Mouse (Mus musculus) liver, postnatal 0 days (tissue): Measurements from ENCODE around the gene Nostrin.

Experiments
- CTCF ChIP-seq: sonication (generic); IDR thresholded peaks from 2 replicates; pipeline ENCODE4 v1.5.1; 2016; ENCODE audit warnings: antibody characterized with exemption, low read depth
- EP300 ChIP-seq: IDR thresholded peaks from 2 replicates; pipeline ENCODE4 v1.6.1; 2016; ENCODE audit warnings: antibody characterized with exemption, low read depth, mild to moderate bottlenecking

DNA sequence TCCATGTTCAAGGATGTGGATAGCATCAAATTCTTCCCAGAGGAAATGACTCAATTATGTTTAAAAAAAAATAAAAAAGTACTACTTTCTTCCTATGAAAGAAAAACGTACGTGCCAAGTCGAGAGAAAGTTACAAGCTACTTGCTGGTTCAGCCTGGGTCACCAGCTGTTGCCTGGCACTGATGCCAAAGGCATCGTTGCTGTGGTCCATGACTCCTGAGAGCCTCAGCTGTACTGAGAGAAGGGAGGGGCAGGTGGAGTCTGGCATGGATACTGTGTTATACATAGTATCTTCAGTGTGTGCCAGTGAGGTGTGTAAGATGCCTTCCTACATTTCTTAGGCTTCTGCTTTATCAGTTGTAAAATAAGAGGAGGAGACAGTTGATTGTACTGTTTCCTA, 3.2 kb downstream of the Nostrin start:
- TF ChIP-seq CTCF (no peak), EP300 (no peak)
